Mouse (Mus musculus) cerebellum, postnatal 10 days (tissue): ENCODE results near the gene Map3k7.

Experiments used
- DNase-seq, 2 experiments: peaks; one replicate each; pipeline ENCODE4 v3.0.0; 2021; ENCODE audit warnings: mixed read lengths in 2 of 2

The Map3k7 gene

DNA sequence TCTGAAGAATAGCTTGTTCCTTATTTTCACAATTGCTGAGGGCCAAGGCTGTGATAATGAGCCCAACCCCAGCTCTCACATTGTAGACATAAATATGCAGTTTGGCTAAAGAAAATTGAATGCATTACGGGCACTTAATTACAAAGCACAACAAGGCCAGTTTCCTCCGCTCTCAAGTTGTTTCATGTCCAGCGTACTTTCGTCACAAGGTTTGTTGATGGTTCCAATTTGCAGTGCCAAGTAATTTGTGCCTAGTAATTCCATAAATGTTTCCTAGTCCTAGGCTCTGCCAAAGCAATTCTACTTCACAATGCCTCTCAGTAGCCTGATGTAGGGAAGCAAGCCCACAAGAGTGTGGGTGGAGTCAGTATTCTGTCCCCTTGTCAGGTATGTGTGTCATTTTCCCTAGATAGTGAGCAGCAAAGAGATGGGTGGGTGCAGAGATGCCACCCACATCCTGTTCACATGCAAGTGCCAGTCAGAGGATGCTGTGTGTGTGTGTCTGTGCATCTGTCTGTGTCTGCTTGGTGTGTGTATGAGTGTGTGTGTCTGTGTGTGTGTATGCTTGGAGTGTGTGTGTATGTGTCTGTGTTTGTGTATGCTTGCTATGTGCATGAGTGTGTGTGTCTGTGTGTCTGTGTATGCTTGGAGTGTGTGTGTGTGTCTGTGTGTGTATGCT is 98.6 kb downstream of the Map3k7 start:
- DNase-seq: no peak

DNA sequence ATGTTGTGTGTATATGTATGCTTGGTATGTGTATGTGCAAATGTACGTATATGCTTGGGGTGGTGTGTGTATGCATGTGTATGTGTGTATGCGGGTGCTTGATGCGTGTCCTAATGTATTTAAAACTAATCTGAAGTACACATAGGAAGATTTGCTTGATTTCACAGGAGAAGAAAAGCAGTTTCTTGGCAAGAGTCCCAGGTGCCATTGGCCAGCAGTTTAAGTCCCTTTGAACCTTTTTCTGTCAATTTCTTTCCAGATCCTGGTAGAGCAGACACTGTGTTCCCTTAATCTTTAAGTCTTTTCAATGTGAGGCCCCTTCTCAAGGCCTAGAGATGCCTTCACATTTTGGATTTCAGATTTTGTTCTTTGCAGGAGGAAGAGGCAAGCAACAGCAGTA is 99.4 kb downstream of the Map3k7 start:
- peak; percentile 19 to 20 for DNase-seq
